Mouse (Mus musculus) MEL (cell line): ENCODE results near the gene Pde6d. TPM values are rescaled to one million over a fixed set of nuclear protein-coding genes. Genes with fewer than 3 reads are reported as not detected.

ENCODE experiments used
- DNase-seq: peaks from one replicate; pipeline ENCODE4 v3.0.0; 2011; ENCODE audit warnings: low read depth, low spot score
- H3K27ac ChIP-seq: 2 replicates; pipeline ENCODE4 v1.5.1; 2012; ENCODE audit warnings: low read depth, mild to moderate bottlenecking, control low read depth, low read length, moderate library complexity; ENCODE audit not compliant: control insufficient read depth
- H3K27me3 ChIP-seq, 2 experiments: fragments of 150-350 bp in 1 of 2; sonication (generic) in 1 of 2; 2 replicates each; pipeline ENCODE4 v1.6.1; 2012; ENCODE audit warnings: low read length in 2 of 2, mild to moderate bottlenecking in 2 of 2, improper control_type of control experiment in 1 of 2, moderate library complexity in 1 of 2; ENCODE audit not compliant: insufficient read depth in 2 of 2, control insufficient read depth in 1 of 2
- H3K36me3 ChIP-seq, 2 experiments: 2 replicates each; pipeline ENCODE4 v1.6.1; 2012 to 2014; ENCODE audit warnings: low read length in 2 of 2, improper control_type of control experiment in 1 of 2, inconsistent platforms in 1 of 2, mild to moderate bottlenecking in 1 of 2; ENCODE audit not compliant: insufficient read depth in 2 of 2, control insufficient read depth in 1 of 2
- H3K4me1 ChIP-seq, 2 experiments: fragments of 150-350 bp in 1 of 2; sonication (generic) in 1 of 2; 2 replicates each; pipeline ENCODE4 v1.6.1; 2012; ENCODE audit warnings: low read length in 2 of 2, improper control_type of control experiment in 1 of 2, mild to moderate bottlenecking in 1 of 2; ENCODE audit not compliant: insufficient read depth in 2 of 2, control insufficient read depth in 1 of 2
- H3K4me3 ChIP-seq, 2 experiments: fragments of 150-350 bp in 1 of 2; sonication (generic) in 1 of 2; 2 replicates each; pipeline ENCODE4 v1.5.1; 2012; ENCODE audit warnings: low read depth in 2 of 2, low read length in 2 of 2, mild to moderate bottlenecking in 2 of 2, moderate library complexity in 2 of 2, control low read depth in 1 of 2, improper control_type of control experiment in 1 of 2; ENCODE audit not compliant: control insufficient read depth in 1 of 2, insufficient read depth in 1 of 2
- H3K79me2 ChIP-seq: 2 replicates; pipeline ENCODE4 v1.6.1; 2012; ENCODE audit warnings: mild to moderate bottlenecking, low read length, moderate library complexity; ENCODE audit not compliant: control insufficient read depth, poor library complexity, insufficient read depth
- H3K9ac ChIP-seq: 2 replicates; pipeline ENCODE4 v1.6.1; 2012; ENCODE audit warnings: low read depth, mild to moderate bottlenecking, control low read depth, low read length, moderate library complexity; ENCODE audit not compliant: control insufficient read depth, poor library complexity, severe bottlenecking
- H3K9me3 ChIP-seq: fragments of 150-350 bp; sonication (generic); replicated peaks from 2 replicates; pipeline ENCODE4 v1.6.1; 2012; ENCODE audit warnings: mild to moderate bottlenecking, low read length, improper control_type of control experiment, moderate library complexity; ENCODE audit not compliant: insufficient read depth
- BHLHE40 ChIP-seq: IDR thresholded peaks from 2 replicates; pipeline ENCODE4 v1.6.1; 2012; ENCODE audit warnings: low read depth, mild to moderate bottlenecking, inconsistent platforms, low read length, improper control_type of control experiment, borderline replicate concordance
- CHD1 ChIP-seq: IDR thresholded peaks from 2 replicates; pipeline ENCODE4 v1.6.1; 2012; ENCODE audit warnings: low read depth, mild to moderate bottlenecking, inconsistent platforms, low read length, improper control_type of control experiment
- EP300 ChIP-seq, 2 experiments: IDR thresholded peaks; 2 replicates each; pipeline ENCODE4 v1.6.1; 2011; ENCODE audit warnings: improper control_type of control experiment in 2 of 2, low read length in 2 of 2, low read depth in 1 of 2, mild to moderate bottlenecking in 1 of 2
- GABPA ChIP-seq: IDR thresholded peaks from 2 replicates; pipeline ENCODE4 v1.6.1; 2012; ENCODE audit warnings: low read depth, mild to moderate bottlenecking, inconsistent platforms, low read length, improper control_type of control experiment, moderate library complexity
- MAZ ChIP-seq: IDR thresholded peaks from 2 replicates; pipeline ENCODE4 v1.6.1; 2012; ENCODE audit warnings: low read depth, mild to moderate bottlenecking, inconsistent platforms, low read length, improper control_type of control experiment
- MYB ChIP-seq: IDR thresholded peaks from 2 replicates; pipeline ENCODE4 v1.6.1; 2011; ENCODE audit warnings: mild to moderate bottlenecking, low read depth, low read length, improper control_type of control experiment
- MYC ChIP-seq: IDR thresholded peaks from 2 replicates; pipeline ENCODE4 v1.6.1; 2011; ENCODE audit warnings: low read depth, mild to moderate bottlenecking, low read length, improper control_type of control experiment, moderate library complexity
- NELFE ChIP-seq: IDR thresholded peaks from 2 replicates; pipeline ENCODE4 v1.6.1; 2011; ENCODE audit warnings: low read depth, low read length, improper control_type of control experiment
- POLR2A ChIP-seq, 2 experiments: IDR thresholded peaks; 2 replicates each; pipeline ENCODE4 v1.6.1; 2011 to 2012; ENCODE audit warnings: low read length in 2 of 2, mild to moderate bottlenecking in 2 of 2, control low read depth in 1 of 2, improper control_type of control experiment in 1 of 2, low read depth in 1 of 2, moderate library complexity in 1 of 2; ENCODE audit not compliant: control insufficient read depth in 1 of 2, insufficient read depth in 1 of 2, poor library complexity in 1 of 2
- POLR2AphosphoS2 ChIP-seq: IDR thresholded peaks from 2 replicates; pipeline ENCODE4 v1.6.1; 2011; ENCODE audit warnings: low read length, improper control_type of control experiment
- POLR2AphosphoS5 ChIP-seq: IDR thresholded peaks from 2 replicates; pipeline ENCODE4 v1.6.1; 2012; ENCODE audit warnings: low read depth, borderline replicate concordance, mild to moderate bottlenecking, inconsistent platforms, low read length, moderate library complexity, mixed read lengths
- SMC3 ChIP-seq: IDR thresholded peaks from 2 replicates; pipeline ENCODE4 v1.6.1; 2011; ENCODE audit warnings: low read depth, low read length, improper control_type of control experiment
- UBTF ChIP-seq: IDR thresholded peaks from 2 replicates; pipeline ENCODE4 v1.6.1; 2012; ENCODE audit warnings: low read depth, mild to moderate bottlenecking, inconsistent platforms, low read length, improper control_type of control experiment, moderate library complexity, borderline replicate concordance; ENCODE audit not compliant: insufficient read depth
- USF2 ChIP-seq, 2 experiments: IDR thresholded peaks; 2 replicates each; pipeline ENCODE4 v1.6.1; 2011 to 2012; ENCODE audit warnings: improper control_type of control experiment in 2 of 2, low read length in 2 of 2, borderline replicate concordance in 1 of 2, inconsistent platforms in 1 of 2, low read depth in 1 of 2, mild to moderate bottlenecking in 1 of 2; ENCODE audit not compliant: insufficient read depth in 1 of 2
- ZC3H11A ChIP-seq: IDR thresholded peaks from 2 replicates; pipeline ENCODE4 v1.6.1; 2012; ENCODE audit warnings: low read depth, mild to moderate bottlenecking, inconsistent platforms, low read length, improper control_type of control experiment
- ZKSCAN1 ChIP-seq: IDR thresholded peaks from 2 replicates; pipeline ENCODE4 v1.6.1; 2012; ENCODE audit warnings: low read depth, mild to moderate bottlenecking, inconsistent platforms, low read length, improper control_type of control experiment, moderate library complexity
- ZMIZ1 ChIP-seq: IDR thresholded peaks from 2 replicates; pipeline ENCODE4 v1.6.1; 2012; ENCODE audit warnings: low read depth, mild to moderate bottlenecking, inconsistent platforms, low read length, improper control_type of control experiment, moderate library complexity
- ZNF384 ChIP-seq: IDR thresholded peaks from 2 replicates; pipeline ENCODE4 v1.6.1; 2012; ENCODE audit warnings: low read depth, mild to moderate bottlenecking, inconsistent platforms, low read length, improper control_type of control experiment
- polyA plus RNA-seq, 2 experiments: library from polyadenylated mRNA; stranded (reverse) in 1 of 2; unstranded in 1 of 2; fragments of >175 nt in 1 of 2; fragments of >200 nt in 1 of 2; gene quantifications; 2 replicates each; pipeline versions ENCODE4 v1.2.1 to v1.2.4; 2012; ENCODE audit warnings: low replicate concordance in 2 of 2, low read depth in 1 of 2; ENCODE audit not compliant: insufficient read length in 2 of 2, insufficient read depth in 1 of 2, missing spikeins in 1 of 2
- total RNA-seq: library from RNA; depleted of rRNA; stranded (reverse); fragments of 300-350 nt; gene quantifications from 2 replicates; pipeline ENCODE4 v1.2.3, GENCODE M21; 2012

The Pde6d gene
- total and polyA plus RNA-seq, 3 experiments = 13.4 to 79.9 TPM; not detected in 1

DNA sequence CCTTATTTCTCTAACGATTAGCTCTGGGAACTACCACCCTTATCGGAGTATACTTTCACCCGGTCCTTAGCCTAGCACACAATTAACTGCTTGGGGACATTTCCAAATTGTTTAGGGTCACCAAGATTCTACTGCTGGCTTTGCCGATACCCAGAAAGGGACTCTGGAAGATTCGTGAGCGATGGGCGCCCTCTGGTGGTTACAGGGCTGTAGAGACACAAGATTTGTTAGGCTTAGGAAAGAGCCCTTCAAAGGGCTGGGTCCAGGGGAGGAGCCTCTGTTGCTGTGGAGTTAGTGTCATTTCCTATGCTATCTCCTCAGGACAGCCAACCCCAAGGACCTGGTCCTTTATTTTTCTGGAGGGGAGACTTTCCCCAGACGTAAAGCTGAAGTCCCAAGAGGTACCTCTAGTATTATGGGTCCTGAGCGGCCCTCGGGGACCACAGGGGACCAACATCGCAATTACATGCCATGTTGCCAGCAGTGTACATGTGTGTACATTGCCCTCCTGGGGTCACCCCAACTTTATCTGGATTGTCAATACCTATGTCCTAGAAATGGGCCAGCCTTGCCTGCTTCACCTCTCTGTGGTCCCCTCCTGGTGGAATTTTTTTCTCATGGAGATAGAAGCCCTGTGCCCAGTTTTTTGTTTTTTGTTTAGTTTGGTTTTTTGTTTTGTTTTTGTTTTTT, 49.9 kb downstream of the Pde6d start (continued):
- TF ChIP-seq EP300 (IDR thresholded peaks at IDR 0.05; ENCODE audit: low read depth in 1 of 2, low read length in 2 of 2) (no peak), MYC (peak; percentile 48; the same call in 1 of the 2 replicates), MYB (no peak)

DNA sequence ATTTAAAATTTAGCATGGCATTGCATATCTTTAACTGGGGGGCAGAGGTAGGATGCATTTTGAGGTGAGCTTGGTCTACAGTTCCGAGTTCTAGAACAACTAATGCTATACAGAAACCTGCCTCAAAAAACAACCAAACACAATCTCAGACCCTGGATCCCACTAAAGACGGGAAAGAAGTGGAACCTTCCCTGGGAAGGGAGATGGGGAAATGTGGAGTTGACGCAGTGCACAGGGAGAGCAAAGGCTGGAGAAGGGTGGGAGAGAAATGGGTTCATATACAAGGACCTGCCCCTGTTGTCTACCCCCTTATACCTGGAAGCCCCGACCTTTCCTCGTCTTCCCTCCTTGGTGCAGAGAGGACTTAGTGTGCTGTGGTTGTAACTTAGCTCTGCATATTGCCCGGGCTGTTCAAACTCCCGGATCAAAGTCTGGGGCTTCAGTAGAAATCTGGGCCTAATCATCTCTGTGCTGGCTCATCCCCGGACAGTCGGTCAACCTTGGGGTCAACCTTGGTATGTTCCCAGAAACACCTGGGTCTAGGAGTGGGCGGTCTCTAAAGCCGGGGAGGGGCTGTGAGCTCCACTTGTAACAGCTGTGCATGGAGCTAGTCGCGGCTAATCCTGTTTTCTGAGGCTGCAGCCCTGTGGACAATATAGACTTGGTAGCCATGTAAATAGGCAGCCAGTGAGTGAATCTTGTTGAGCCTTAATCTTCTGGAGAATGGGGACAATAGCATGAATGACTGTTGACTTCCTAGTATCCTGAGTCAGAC, 50.7 kb downstream of the Pde6d start:
- DNase-seq = peak; percentile 79
- peaks cover 31% of the 10 kb centered on the region for H3K79me2 ChIP-seq
- peaks cover 0 to 8% of the 10 kb centered on the region in 2 experiments; a peak in 2 of 4 replicates for H3K4me1 ChIP-seq
- TF ChIP-seq USF2 (IDR thresholded peaks at IDR 0.05; ENCODE audit: borderline replicate concordance in 1 of 2, insufficient read depth in 1 of 2, low read depth in 1 of 2, low read length in 2 of 2) = no peak
- TF ChIP-seq SMC3 = 0 out of 2 replicates have a peak, but pooled peaks have one; percentile 2
- peak; percentile 8; the same call in 1 of the 2 replicates for TF ChIP-seq NELFE
- TF ChIP-seq MYB = peak; percentile 41
- TF ChIP-seq POLR2AphosphoS2 = peak; percentile 70; the same call in 1 of the 2 replicates
- TF ChIP-seq POLR2A (IDR thresholded peaks at IDR 0.05; ENCODE audit: control insufficient read depth in 1 of 2, insufficient read depth in 1 of 2, low read depth in 1 of 2, low read length in 2 of 2, poor library complexity in 1 of 2) = peak in 1 of 2 experiments; percentile 36; a peak in 1 of 4 replicates
- no peak for TF ChIP-seq ZC3H11A
- TF ChIP-seq UBTF = peak; percentile 21; the same call in 1 of the 2 replicates
- TF ChIP-seq, all 39 proteins: peak for 6
- Histone ChIP-seq H3K9me3 (no peaks in the 10 kb centered on the region), H3K36me3 (peaks cover 2 to 11% of the 10 kb centered on the region in 2 experiments), H3K4me3 (no peak overlapping the region), H3K9ac (no peak overlapping the region), H3K27me3 (no peaks in the 10 kb centered on the region), H3K27ac (peak overlapping the region; percentile 23)

DNA sequence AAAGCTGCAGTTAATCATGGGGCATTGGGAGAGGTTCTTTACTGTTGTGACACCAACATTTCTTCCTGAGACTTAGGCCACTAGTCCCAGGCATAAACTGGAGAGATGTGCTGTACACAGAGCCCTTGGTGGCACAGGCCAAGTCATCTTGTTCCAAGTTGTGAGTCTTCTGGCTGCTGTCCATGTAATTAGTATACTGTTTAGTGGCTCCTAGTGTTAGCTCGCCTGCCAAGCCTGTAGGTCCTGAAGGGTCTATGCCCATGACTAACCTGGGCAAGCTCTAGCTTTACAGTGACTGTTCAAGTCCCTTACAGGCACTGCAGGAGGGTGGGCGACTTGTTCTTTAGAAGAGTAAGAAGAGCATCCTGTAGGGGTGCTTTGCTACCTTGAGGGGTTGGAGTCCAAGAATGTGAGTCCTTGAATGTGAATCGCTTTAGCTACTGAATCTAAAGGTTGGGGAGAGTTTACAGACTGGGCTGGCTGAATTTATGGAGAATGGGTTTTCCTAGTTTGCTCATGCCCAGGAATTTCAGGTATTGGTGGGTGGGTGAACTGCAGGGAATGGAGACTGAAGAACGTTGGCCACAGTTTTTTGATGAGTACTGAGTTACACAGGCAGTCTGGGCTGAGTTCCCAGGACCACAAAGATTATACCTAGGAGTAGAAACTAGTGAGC, 51.4 kb downstream of the Pde6d start:
- peak; percentile 74 for DNase-seq
- Histone ChIP-seq H3K27me3 (no peaks in the 10 kb centered on the region), H3K27ac (peak overlapping the region; percentile 7), H3K9ac (0 out of 2 replicates have a peak overlapping the region, but pooled peaks have one; percentile 0)
- TF ChIP-seq POLR2A (IDR thresholded peaks at IDR 0.05; ENCODE audit: control insufficient read depth in 1 of 2, insufficient read depth in 1 of 2, low read depth in 1 of 2, low read length in 2 of 2, poor library complexity in 1 of 2) (peak in 1 of 2 experiments; percentile 56; a peak in 1 of 4 replicates), ZC3H11A (no peak), POLR2AphosphoS2 (no peak), SMC3 (peak; percentile 1; the same call in 1 of the 2 replicates), BHLHE40 (no peak), GABPA (no peak), MAZ (no peak), ZNF384 (no peak), MYB (0 out of 2 replicates have a peak, but pooled peaks have one; percentile 7), ZMIZ1 (0 out of 2 replicates have a peak, but pooled peaks have one; percentile 57), ZKSCAN1 (no peak), POLR2AphosphoS5 (0 out of 2 replicates have a peak, but pooled peaks have one; percentile 80), EP300 (IDR thresholded peaks at IDR 0.05; ENCODE audit: low read depth in 1 of 2, low read length in 2 of 2) (0 out of 4 replicates have a peak, but pooled peaks of 1 of the 2 experiments have one; percentile 3), CHD1 (peak; percentile 46; the same call in 1 of the 2 replicates)
- TF ChIP-seq, all 39 proteins: peak for 7
- H3K79me2 ChIP-seq = peaks cover 33% of the 10 kb centered on the region
- H3K4me1 ChIP-seq = peaks cover 0 to 8% of the 10 kb centered on the region in 2 experiments; a peak in 2 of 4 replicates
- no peaks in the 10 kb centered on the region for H3K9me3 ChIP-seq
- H3K4me3 ChIP-seq = no peak overlapping the region
- H3K36me3 ChIP-seq = peaks cover 2 to 11% of the 10 kb centered on the region in 2 experiments
